Mouse (Mus musculus) heart, embryonic 16.5 days (tissue): ENCODE results near the gene Mamstr. TPM values are rescaled to one million over a fixed set of nuclear protein-coding genes. Genes with fewer than 3 reads are reported as not detected.
A peak's percentile ranks its signal among the peaks of the same experiment; 100 is the strongest.

Source experiments
- ATAC-seq: fragments of 200-750 bp; cut with Nextera tagmentation; replicated peaks from 2 replicates; pipeline ENCODE4 v1.8.0; 2017; ENCODE audit warnings: moderate number of reproducible peaks; ENCODE audit not compliant: insufficient read depth, low FRiP score; ENCODE audit errors: extremely low read depth
- H3K27ac ChIP-seq: fragments of 300-500 bp; sonication (generic); 2 replicates; pipeline ENCODE4 v1.5.1; 2014; ENCODE audit warnings: mild to moderate bottlenecking, low read length, control low read depth, moderate library complexity
- H3K27me3 ChIP-seq: fragments of 300-500 bp; sonication (generic); 2 replicates; pipeline ENCODE4 v1.6.1; 2014; ENCODE audit warnings: low read length, mixed read lengths; ENCODE audit not compliant: control insufficient read depth, insufficient read depth
- H3K36me3 ChIP-seq: fragments of 300-500 bp; sonication (generic); 2 replicates; pipeline ENCODE4 v1.6.1; 2014; ENCODE audit not compliant: control insufficient read depth, insufficient read depth
- H3K4me1 ChIP-seq: fragments of 300-500 bp; sonication (generic); 2 replicates; pipeline ENCODE4 v1.6.1; 2014; ENCODE audit warnings: low read length, mixed read lengths; ENCODE audit not compliant: control insufficient read depth, insufficient read depth
- H3K4me2 ChIP-seq: fragments of 300-500 bp; sonication (generic); 2 replicates; pipeline ENCODE4 v1.6.1; 2014; ENCODE audit warnings: low read depth, mild to moderate bottlenecking, control low read depth, low read length
- H3K4me3 ChIP-seq: fragments of 300-500 bp; sonication (generic); 2 replicates; pipeline ENCODE4 v1.5.1; 2014; ENCODE audit warnings: mild to moderate bottlenecking, control low read depth, low read length
- H3K9ac ChIP-seq: fragments of 300-500 bp; sonication (generic); 2 replicates; pipeline ENCODE4 v1.6.1; 2014; ENCODE audit warnings: low read length, control low read depth
- H3K9me3 ChIP-seq: fragments of 300-500 bp; sonication (generic); replicated peaks from 2 replicates; pipeline ENCODE4 v1.6.1; 2016; ENCODE audit warnings: low read length; ENCODE audit not compliant: control insufficient read depth
- WGBS: fragments of 180-500 bp; shearing (Covaris S2); extraction: QIAGEN DNeasy Blood & Tissue Kit; methylation state at CpG from one replicate; pipeline ENCODE4 v1.1.7; 2014; 5-methylcytosine and 5-hydroxymethylcytosine counted together
- polyA plus RNA-seq: library from polyadenylated mRNA; unstranded; fragments of >200 nt; fragmentation: Nextera tagmentation; extraction: Ambion mirVana; gene quantifications from 2 replicates; pipeline ENCODE4 v1.2.1, GENCODE M21; 2015

The Mamstr gene
- polyA plus RNA-seq, 1 experiment from 2014 or later: 9.0 TPM

- Histone ChIP-seq H3K9me3 (no peaks in the 10 kb centered on the region), H3K27ac (no peak overlapping the region), H3K4me1 (peaks cover 2% of the 10 kb centered on the region; the same call in 1 of the 2 replicates), H3K27me3 (peaks cover 17% of the 10 kb centered on the region), H3K36me3 (no peaks in the 10 kb centered on the region), H3K4me3 (no peak overlapping the region), H3K9ac (no peak overlapping the region), H3K4me2 (no peak overlapping the region)
- ATAC-seq: no peak
- 92% methylated on average over 11 of the region's 11 CpGs for WGBS
Observed at GRCm38 (mm10) chr7:45623507-45623906, 16.3 kb upstream of the Mamstr start.

- H3K9me3 ChIP-seq: no peaks in the 10 kb centered on the region
- H3K4me3 ChIP-seq: no peak overlapping the region
- 60% methylated on average over 3 of the region's 3 CpGs for WGBS
- H3K9ac ChIP-seq: no peak overlapping the region
- H3K36me3 ChIP-seq: no peaks in the 10 kb centered on the region
- H3K27ac ChIP-seq: no peak overlapping the region
- no peak for ATAC-seq
- peaks cover 2% of the 10 kb centered on the region; the same call in 1 of the 2 replicates for H3K4me1 ChIP-seq
- no peak overlapping the region for H3K4me2 ChIP-seq
- H3K27me3 ChIP-seq: peaks cover 8% of the 10 kb centered on the region; the same call in 1 of the 2 replicates
Observed at GRCm38 (mm10) chr7:45624718-45625117, 15.1 kb upstream of the Mamstr start.

- no peaks in the 10 kb centered on the region for H3K9me3 ChIP-seq
- WGBS: 91% methylated on average over 8 of the region's 8 CpGs
- ATAC-seq: no peak
Observed at GRCm38 (mm10) chr7:45625481-45625880, 14.3 kb upstream of the Mamstr start.

GRCm38 (mm10) chr7:45626571-45627076 lies 13.2 kb upstream of the Mamstr start:
- no peaks in the 10 kb centered on the region for H3K36me3 ChIP-seq
- no peaks in the 10 kb centered on the region for H3K9me3 ChIP-seq
- peaks cover 2% of the 10 kb centered on the region; the same call in 1 of the 2 replicates for H3K4me1 ChIP-seq
- 77% methylated on average over 7 of the region's 7 CpGs for WGBS
- H3K9ac ChIP-seq: no peak overlapping the region
- peak overlapping the region; percentile 54 for H3K27ac ChIP-seq
- no peak for ATAC-seq
- no peak overlapping the region for H3K4me3 ChIP-seq
- H3K27me3 ChIP-seq: peaks cover 8% of the 10 kb centered on the region; the same call in 1 of the 2 replicates
- H3K4me2 ChIP-seq: peak overlapping the region; percentile 8; the same call in 1 of the 2 replicates

More at GRCm38 (mm10) chr7:45625481-45625880, 14.3 kb upstream of the Mamstr start:
- H3K27me3 ChIP-seq: peaks cover 8% of the 10 kb centered on the region; the same call in 1 of the 2 replicates
- no peaks in the 10 kb centered on the region for H3K36me3 ChIP-seq
- peaks cover 2% of the 10 kb centered on the region; the same call in 1 of the 2 replicates for H3K4me1 ChIP-seq
- no peak overlapping the region for H3K4me3 ChIP-seq
- no peak overlapping the region for H3K4me2 ChIP-seq
- H3K27ac ChIP-seq: no peak overlapping the region
- no peak overlapping the region for H3K9ac ChIP-seq

- peaks cover 10% of the 10 kb centered on the region; the same call in 1 of the 2 replicates for H3K27me3 ChIP-seq
- peak; percentile 61 for ATAC-seq
- 68% methylated on average over 9 of the region's 9 CpGs for WGBS
Observed at GRCm38 (mm10) chr7:45627261-45627660, 12.5 kb upstream of the Mamstr start, which contains the start of gene Rasip1. Gene Rasip1, plus strand, starts transcription at chr7:45627488.

GRCm38 (mm10) chr7:45628364-45629294 lies 11.1 kb upstream of the Mamstr start:
- H3K9me3 ChIP-seq: no peaks in the 10 kb centered on the region
- peak overlapping the region; percentile 86 for H3K9ac ChIP-seq
- no peaks in the 10 kb centered on the region for H3K36me3 ChIP-seq
- H3K4me1 ChIP-seq: peaks cover 13% of the 10 kb centered on the region
- 1% methylated on average over 105 of the region's 105 CpGs for WGBS
- H3K4me2 ChIP-seq: peak overlapping the region; percentile 95
- peak overlapping the region; percentile 65 for H3K4me3 ChIP-seq
- peak overlapping the region; percentile 65 for H3K27ac ChIP-seq
- peaks cover 10% of the 10 kb centered on the region; the same call in 1 of the 2 replicates for H3K27me3 ChIP-seq
- peak; percentile 67 for ATAC-seq

More at GRCm38 (mm10) chr7:45627261-45627660, 12.5 kb upstream of the Mamstr start, which contains the start of gene Rasip1:
- Histone ChIP-seq H3K9me3 (no peaks in the 10 kb centered on the region), H3K4me3 (peak within 1 kb of the TSS; percentile 65), H3K27ac (peak within 1 kb of the TSS; percentile 65), H3K36me3 (no peaks in the 10 kb centered on the region), H3K9ac (peak within 1 kb of the TSS; percentile 86), H3K4me2 (peak within 1 kb of the TSS; percentile 95), H3K4me1 (peaks cover 4% of the 10 kb centered on the region; the same call in 1 of the 2 replicates)

GRCm38 (mm10) chr7:45630064-45630907 lies 9.5 kb upstream of the Mamstr start:
- 68% methylated on average over 23 of the region's 23 CpGs for WGBS
- peaks cover 10% of the 10 kb centered on the region; the same call in 1 of the 2 replicates for H3K27me3 ChIP-seq
- no peaks in the 10 kb centered on the region for H3K9me3 ChIP-seq
- H3K4me3 ChIP-seq: no peak overlapping the region; the same call in 1 of the 2 replicates
- H3K4me1 ChIP-seq: peaks cover 13% of the 10 kb centered on the region
- H3K27ac ChIP-seq: peak overlapping the region; percentile 18; the same call in 1 of the 2 replicates
- no peak for ATAC-seq
- no peaks in the 10 kb centered on the region for H3K36me3 ChIP-seq
- no peak overlapping the region for H3K9ac ChIP-seq
- H3K4me2 ChIP-seq: peak overlapping the region; percentile 95; the same call in 1 of the 2 replicates

GRCm38 (mm10) chr7:45632499-45632898 lies 7.3 kb upstream of the Mamstr start:
- no peaks in the 10 kb centered on the region for H3K9me3 ChIP-seq
- peaks cover 20% of the 10 kb centered on the region for H3K4me1 ChIP-seq
- peaks cover 9% of the 10 kb centered on the region; the same call in 1 of the 2 replicates for H3K27me3 ChIP-seq
- H3K36me3 ChIP-seq: peaks cover 9% of the 10 kb centered on the region
- 29% methylated on average over 34 of the region's 35 CpGs for WGBS
- H3K4me2 ChIP-seq: peak overlapping the region; percentile 64
- peak overlapping the region; percentile 62 for H3K9ac ChIP-seq
- peak overlapping the region; percentile 38 for H3K4me3 ChIP-seq
- 0 out of 2 replicates have a peak overlapping the region, but pooled peaks have one; percentile 21 for H3K27ac ChIP-seq
- no peak for ATAC-seq
